In genomic region chr12:54862606-54863535, GRCm38 (mm10) we compare ENCODE assay signal across 8 mouse cellular contexts. TPM values are rescaled to one million over a fixed set of nuclear protein-coding genes. Genes with fewer than 3 reads are reported as not detected.
A peak's percentile ranks its signal among the peaks of the same experiment; 100 is the strongest.
DNase-seq lines count a peak whose midpoint lies in the region; ATAC-seq and TF ChIP-seq lines count a peak whose summit lies in the region.

Cfl2 (minus strand) TSS chr12:54862877.

- H3K36me3 ChIP-seq in hindbrain, embryonic 12.5 days = peaks cover 10% of the 10 kb centered on the region

- H3K27me3 ChIP-seq in Patski = no peaks in the 10 kb centered on the region
- H3K27me3 ChIP-seq in hindbrain, embryonic 12.5 days = no peaks in the 10 kb centered on the region

- peak; percentile 21 for TF ChIP-seq CTCF in Patski (IDR thresholded peaks at IDR 0.05)

- POLR2A ChIA-PET in Patski (lab: Charles Lee) = interaction anchor here (0.8 kb wide), 1 partner anchor 26 kb away, joined by 3 read pairs; no protein-coding TSS in a partner anchor

- peak within 1 kb of the TSS; percentile 97 for H3K9ac ChIP-seq in hindbrain, embryonic 12.5 days

- in situ Hi-C loops in Patski (cut with MboI; ENCODE audit: low pct_unique_long_range_greater_than_20kb) = no loop called here

- peaks cover 9% of the 10 kb centered on the region for H3K4me1 ChIP-seq in hindbrain, embryonic 12.5 days

- CTCF ChIA-PET in Patski (lab: Charles Lee) = interaction anchor here (1.4 kb wide), 1 partner anchor 32 kb away, joined by 4 read pairs; no protein-coding TSS in a partner anchor

- H3K27ac ChIP-seq in hindbrain, embryonic 12.5 days = peak within 1 kb of the TSS; percentile 99

- under 1% methylated on average over 69 of the region's 82 CpGs for WGBS in hindbrain, embryonic 12.5 days

- DNase-seq in Patski (ENCODE audit: low read depth, low spot score) = no peak
- peak; percentile 94 to 96 for DNase-seq in cerebellum, postnatal 10 days
- peak; percentile 77 to 82 for DNase-seq in frontal cortex, postnatal 14 days (ENCODE audit: low spot score in 2 of 2)
- DNase-seq in layer of hippocampus, postnatal 14 days (ENCODE audit: low spot score in 2 of 2) = peak; percentile 85
- DNase-seq in lung, postnatal 10 days = peak; percentile 88
- peak; percentile 63 for DNase-seq in ovary, postnatal 14 days (ENCODE audit: low spot score)
- peak; percentile 65 to 66 for DNase-seq in thymus, postnatal 10 days (ENCODE audit: low spot score in 2 of 2)

- no peaks in the 10 kb centered on the region for H3K9me3 ChIP-seq in hindbrain, embryonic 12.5 days (replicated peaks)

- peak within 1 kb of the TSS; percentile 68 for H3K4me2 ChIP-seq in hindbrain, embryonic 12.5 days (replicated peaks)

- H3K4me3 ChIP-seq in hindbrain, embryonic 12.5 days = peak within 1 kb of the TSS; percentile 97

- ATAC-seq in Patski = peak; percentile 89
- ATAC-seq in hindbrain, embryonic 12.5 days (ENCODE audit: low FRiP score) = peak; percentile 95

RNA-seq across cellular contexts. Expression of gene Cfl2, which starts in this region (rescaled TPM):
- 223 TPM for polyA plus RNA-seq in Patski (2021)
- polyA plus RNA-seq in hindbrain, embryonic 12.5 days (2016; fragmentation: Nextera tagmentation; extraction: Ambion mirVana) = 227 and 229 TPM in 2 replicates
- 100 to 1,000 TPM; 140 to 142 TPM for total RNA-seq in layer of hippocampus, postnatal 14 days (2021)
